Mouse (Mus musculus) ES-Bruce4 (cell line): ENCODE data around the gene Nek2. TPM values are rescaled to one million over a fixed set of nuclear protein-coding genes. Genes with fewer than 3 reads are reported as not detected.

Experiments used
- H3K27ac ChIP-seq: 2 replicates; pipeline ENCODE4 v1.5.1; 2012; ENCODE audit warnings: low read length, inconsistent platforms; ENCODE audit not compliant: insufficient read depth
- H3K27me3 ChIP-seq: 2 replicates; pipeline ENCODE4 v1.6.1; 2012; ENCODE audit warnings: mild to moderate bottlenecking, low read length, inconsistent platforms; ENCODE audit not compliant: control insufficient read depth, poor library complexity, insufficient read depth, severe bottlenecking
- H3K36me3 ChIP-seq: 2 replicates; pipeline ENCODE4 v1.6.1; 2012; ENCODE audit warnings: inconsistent platforms, mild to moderate bottlenecking, low read length, moderate library complexity; ENCODE audit not compliant: control insufficient read depth, poor library complexity, insufficient read depth, severe bottlenecking
- H3K4me1 ChIP-seq: one replicate; pipeline ENCODE4 v1.8.1; 2011; ENCODE audit warnings: low read length; ENCODE audit not compliant: control insufficient read depth, insufficient read depth
- H3K4me3 ChIP-seq: 2 replicates; pipeline ENCODE4 v1.5.1; 2011; ENCODE audit warnings: low read depth, mild to moderate bottlenecking, low read length
- H3K9ac ChIP-seq: 2 replicates; pipeline ENCODE4 v1.6.1; 2012; ENCODE audit warnings: low read depth, mild to moderate bottlenecking, inconsistent platforms; ENCODE audit not compliant: poor library complexity, severe bottlenecking
- H3K9me3 ChIP-seq: replicated peaks from 2 replicates; pipeline ENCODE4 v1.6.1; 2012; ENCODE audit warnings: mild to moderate bottlenecking, low read length, inconsistent platforms; ENCODE audit not compliant: control insufficient read depth, poor library complexity, insufficient read depth, severe bottlenecking
- CTCF ChIP-seq: IDR thresholded peaks from one replicate; pipeline ENCODE4 v1.8.1; 2011; ENCODE audit warnings: low read depth, low read length
- EP300 ChIP-seq: IDR thresholded peaks from 2 replicates; pipeline ENCODE4 v1.6.1; 2011; ENCODE audit warnings: low read depth, low read length; ENCODE audit not compliant: insufficient read depth
- POLR2A ChIP-seq: IDR thresholded peaks from one replicate; pipeline ENCODE4 v1.8.1; 2011; ENCODE audit warnings: low read length; ENCODE audit not compliant: insufficient read depth
- polyA plus RNA-seq: library from polyadenylated mRNA; stranded (reverse); fragments of >200 nt; gene quantifications from 2 replicates; pipeline ENCODE4 v1.2.4, GENCODE M21; 2011; ENCODE audit warnings: low read depth; ENCODE audit not compliant: missing spikeins, insufficient read depth, insufficient read length

Nek2 gene
- polyA plus RNA-seq, 1 experiment = 80.3 TPM

- TF ChIP-seq EP300 (no peak), POLR2A (no peak), CTCF (no peak)
- H3K4me1 ChIP-seq = peaks cover 4% of the 10 kb centered on the region
- 0 out of 2 replicates have a peak overlapping the region, but pooled peaks have one; percentile 20 for H3K27ac ChIP-seq
- no peaks in the 10 kb centered on the region for H3K27me3 ChIP-seq
- no peak overlapping the region for H3K9ac ChIP-seq
- H3K36me3 ChIP-seq = no peaks in the 10 kb centered on the region
- no peak overlapping the region for H3K4me3 ChIP-seq
- no peaks in the 10 kb centered on the region; the same call in 1 of the 2 replicates for H3K9me3 ChIP-seq
Observed at GRCm38 (mm10) chr1:191802820-191803655, 18.2 kb upstream of the Nek2 start.

- Histone ChIP-seq H3K9me3 (no peaks in the 10 kb centered on the region; the same call in 1 of the 2 replicates), H3K27me3 (no peaks in the 10 kb centered on the region), H3K36me3 (no peaks in the 10 kb centered on the region)
Observed at GRCm38 (mm10) chr1:191804747-191805146, 16.5 kb upstream of the Nek2 start.

GRCm38 (mm10) chr1:191805788-191806187 lies 15.5 kb upstream of the Nek2 start:
- Histone ChIP-seq H3K27ac (no peak overlapping the region), H3K9ac (no peak overlapping the region), H3K9me3 (no peaks in the 10 kb centered on the region; the same call in 1 of the 2 replicates), H3K36me3 (no peaks in the 10 kb centered on the region), H3K4me3 (no peak overlapping the region), H3K4me1 (peaks cover 4% of the 10 kb centered on the region), H3K27me3 (no peaks in the 10 kb centered on the region)
- TF ChIP-seq POLR2A = no peak
- TF ChIP-seq EP300 = no peak
- no peak for TF ChIP-seq CTCF

More at GRCm38 (mm10) chr1:191804747-191805146, 16.5 kb upstream of the Nek2 start:
- Histone ChIP-seq H3K4me1 (peaks cover 4% of the 10 kb centered on the region), H3K27ac (no peak overlapping the region), H3K4me3 (no peak overlapping the region), H3K9ac (no peak overlapping the region)
- TF ChIP-seq CTCF (no peak), EP300 (no peak), POLR2A (no peak)

GRCm38 (mm10) chr1:191806740-191807139 lies 14.5 kb upstream of the Nek2 start:
- H3K4me1 ChIP-seq = peaks cover 4% of the 10 kb centered on the region
- H3K27ac ChIP-seq = no peak overlapping the region
- no peak overlapping the region for H3K9ac ChIP-seq
- H3K36me3 ChIP-seq = no peaks in the 10 kb centered on the region
- no peaks in the 10 kb centered on the region for H3K27me3 ChIP-seq
- no peak for TF ChIP-seq POLR2A
- TF ChIP-seq EP300 = no peak
- TF ChIP-seq CTCF = no peak
- H3K9me3 ChIP-seq = no peaks in the 10 kb centered on the region; the same call in 1 of the 2 replicates
- H3K4me3 ChIP-seq = no peak overlapping the region

- no peaks in the 10 kb centered on the region for H3K27me3 ChIP-seq
- H3K36me3 ChIP-seq = no peaks in the 10 kb centered on the region
- H3K4me1 ChIP-seq = peaks cover 1% of the 10 kb centered on the region
- no peaks in the 10 kb centered on the region; the same call in 1 of the 2 replicates for H3K9me3 ChIP-seq
- H3K27ac ChIP-seq = no peak overlapping the region
- H3K9ac ChIP-seq = no peak overlapping the region
- H3K4me3 ChIP-seq = no peak overlapping the region
- TF ChIP-seq EP300 (no peak), CTCF (no peak), POLR2A (no peak)
Observed at GRCm38 (mm10) chr1:191807979-191808378, 13.3 kb upstream of the Nek2 start.

GRCm38 (mm10) chr1:191808688-191809223 lies 12.5 kb upstream of the Nek2 start:
- Histone ChIP-seq H3K9ac (no peak overlapping the region), H3K27ac (no peak overlapping the region), H3K4me3 (no peak overlapping the region), H3K9me3 (no peaks in the 10 kb centered on the region; the same call in 1 of the 2 replicates), H3K27me3 (no peaks in the 10 kb centered on the region), H3K4me1 (no peaks in the 10 kb centered on the region), H3K36me3 (no peaks in the 10 kb centered on the region)
- TF ChIP-seq EP300 (no peak), POLR2A (no peak), CTCF (no peak)
